Mouse (Mus musculus): ENCODE measurements around the gene Wsb1.
A peak's percentile ranks its signal among the peaks of the same experiment; 100 is the strongest.
"Not testable (repeated sequence)": the region's sequence is repeated elsewhere in the genome, so short reads cannot be mapped to it uniquely, and the experiment has no call there.

Gene Wsb1

DNA sequence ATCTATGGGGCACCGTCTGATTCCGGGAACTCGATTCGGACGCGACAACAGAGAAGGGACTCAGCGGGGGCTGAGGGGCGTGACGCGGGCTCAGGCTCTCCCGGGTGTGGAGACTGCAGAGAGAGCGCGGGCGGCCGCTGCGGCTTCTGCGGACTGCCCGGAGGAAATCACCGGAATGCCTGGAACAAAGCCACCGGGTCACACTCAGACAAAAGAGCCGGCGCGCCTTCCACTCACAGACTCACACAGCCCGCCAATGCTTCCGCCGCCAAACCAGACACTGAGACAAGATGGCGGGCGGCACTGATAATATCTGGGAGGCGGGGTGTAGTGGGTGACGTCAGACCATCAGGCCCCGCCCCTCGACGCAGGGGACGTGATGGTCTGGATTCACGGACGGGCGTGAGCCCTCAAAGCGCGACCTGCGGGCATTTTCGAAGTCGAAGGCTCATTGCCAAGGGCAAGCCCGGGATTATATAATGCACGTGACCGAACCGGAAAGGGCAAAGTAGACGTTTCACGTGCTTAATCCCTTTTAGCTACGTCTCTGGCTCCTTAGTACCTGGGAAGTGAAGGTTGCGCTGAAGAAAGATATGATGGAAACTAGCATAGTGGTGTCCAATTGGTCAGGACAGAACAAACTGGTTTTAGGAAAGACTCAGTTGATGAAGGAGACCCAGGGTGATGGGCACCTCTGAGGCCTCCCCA is at the start of gene Wsb1:
Gene Wsb1, minus strand, starts transcription at position 281 of the 708 bp plus-strand sequence.
- peak; percentile 95 to 96 for DNase-seq (ENCODE audit: low spot score in 2 of 2)

DNA sequence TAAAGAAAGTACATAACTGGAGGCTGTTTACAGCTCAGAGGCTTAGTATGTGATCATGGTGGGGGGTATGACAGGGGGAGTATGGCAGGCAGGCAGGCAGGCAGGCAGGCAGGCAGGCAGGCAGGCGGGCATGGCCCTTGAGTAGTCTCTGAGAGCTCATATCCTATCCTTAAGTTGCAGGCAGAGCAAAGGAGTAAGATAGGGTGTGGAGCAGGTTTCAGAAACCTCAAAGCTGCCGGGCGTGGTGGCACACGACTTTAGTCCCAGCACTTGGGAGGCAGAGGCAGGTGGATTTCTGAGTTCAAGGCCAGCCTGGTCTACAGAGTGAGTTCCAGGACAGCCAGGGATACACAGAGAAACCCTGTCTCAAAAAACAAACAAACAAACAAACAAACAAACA is 49.8 kb upstream of the Wsb1 start:
- DNase-seq (ENCODE audit: low spot score in 2 of 2): not testable (repeated sequence)

DNA sequence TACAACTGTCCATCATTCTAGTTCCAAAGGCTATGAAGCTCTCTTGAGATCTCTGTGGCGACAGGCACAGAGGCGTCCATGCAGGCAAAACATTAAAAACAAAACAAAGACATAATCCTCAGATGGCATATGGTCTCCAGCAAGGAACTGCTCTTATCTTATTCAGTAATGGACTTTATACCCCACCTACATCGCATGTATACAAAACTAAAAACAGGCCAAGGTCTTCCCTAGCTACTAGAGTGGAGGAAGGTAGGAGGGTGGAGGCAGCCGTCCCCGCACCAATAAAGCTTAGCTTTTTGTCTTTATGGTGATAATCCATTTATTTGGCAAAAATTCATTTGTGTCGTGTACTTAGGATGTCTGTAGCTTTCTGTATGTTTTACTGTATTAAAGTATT is 48.6 kb upstream of the Wsb1 start:
- DNase-seq (ENCODE audit: low spot score in 2 of 2): no peak

DNA sequence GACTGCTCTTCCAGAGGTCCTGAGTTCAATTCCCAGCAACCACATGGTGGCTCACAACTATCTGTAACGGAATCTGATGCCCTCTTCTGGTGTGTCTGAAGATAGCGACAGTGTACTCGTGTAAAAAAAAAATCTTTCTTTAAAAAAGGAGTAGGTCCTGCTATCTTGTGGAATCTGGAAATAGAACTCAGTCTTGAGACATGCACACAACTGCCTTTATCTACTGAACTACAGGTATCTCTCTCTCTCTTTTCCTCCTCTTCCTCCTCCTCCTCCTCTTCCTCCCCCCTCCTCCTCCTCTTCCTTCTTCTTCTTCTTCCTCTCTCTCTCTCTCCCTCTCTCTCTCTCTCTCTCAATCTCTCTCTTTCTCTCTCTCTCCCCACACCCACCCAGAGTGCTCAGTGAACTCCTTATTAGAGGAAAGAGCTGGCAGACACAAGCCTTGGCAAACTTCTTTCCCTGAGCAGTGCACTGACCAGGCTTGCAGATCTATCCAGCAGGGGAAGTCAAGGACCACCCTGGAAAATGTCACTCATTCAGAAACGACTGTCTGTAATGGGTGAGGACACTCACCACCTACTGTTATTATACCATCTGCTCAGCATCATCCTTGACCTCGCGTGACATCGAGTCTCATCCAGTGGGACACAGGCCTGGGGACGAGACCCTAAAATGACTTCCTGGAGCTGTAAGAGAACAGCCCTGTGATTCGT is 45.4 kb upstream of the Wsb1 start:
- DNase-seq (ENCODE audit: low spot score in 2 of 2): no peak

DNA sequence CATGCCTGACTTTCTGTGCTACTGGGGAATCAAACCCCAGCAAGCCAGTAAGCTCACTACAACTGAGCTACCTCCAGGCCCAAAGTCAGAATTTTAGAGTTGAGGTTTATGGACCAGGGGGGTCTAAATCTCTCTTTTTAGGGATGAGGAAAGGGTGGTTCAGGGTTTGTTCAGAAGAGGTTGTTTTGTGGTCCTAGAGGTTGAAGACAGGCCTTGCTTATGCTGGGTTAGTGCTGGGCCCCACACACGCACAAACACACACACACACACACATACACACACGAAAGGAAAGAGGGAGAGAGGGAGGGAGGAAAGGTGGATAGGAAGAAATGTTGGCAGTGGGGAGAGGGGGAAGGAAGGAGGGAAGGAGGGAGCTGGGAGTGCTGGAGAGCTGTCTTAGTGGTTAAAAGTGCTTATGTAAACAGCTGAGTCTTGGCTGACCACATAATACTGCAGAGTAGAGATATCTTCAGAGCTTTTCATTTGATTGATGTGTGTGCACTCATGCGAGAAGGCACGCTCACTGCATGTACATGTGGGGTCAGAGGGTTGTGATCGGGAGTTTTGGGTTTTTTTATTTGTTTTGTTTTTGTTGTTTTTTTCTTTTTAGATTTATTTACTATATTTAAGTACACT is 42.5 kb upstream of the Wsb1 start, which contains the start of gene Gm9964:
Gene Gm9964, minus strand, starts transcription at position 51 of the 636 bp plus-strand sequence.
- no peak for DNase-seq (ENCODE audit: low spot score in 2 of 2)

DNA sequence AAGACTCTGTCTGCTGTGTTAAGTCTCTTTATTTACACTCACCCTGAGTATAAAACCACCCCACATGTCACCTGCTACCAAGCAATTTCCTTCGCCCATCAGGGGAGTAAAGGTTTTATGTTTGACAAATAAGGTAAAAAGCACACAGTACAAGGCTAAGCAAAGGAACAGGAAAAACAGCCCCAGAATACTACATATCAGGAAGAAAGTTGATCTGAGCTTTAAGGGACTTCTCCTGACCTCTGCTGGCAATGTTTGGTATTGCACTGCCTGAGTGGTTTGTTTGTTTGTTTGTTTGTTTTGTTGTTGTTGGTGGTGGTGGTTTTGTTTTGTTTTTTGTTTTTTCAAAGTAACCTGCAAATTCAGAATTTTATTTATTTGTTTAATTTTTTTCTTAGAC is 41.7 kb upstream of the Wsb1 start:
- peak in 1 of 2 experiments; percentile 57 for DNase-seq (ENCODE audit: low spot score in 2 of 2)

DNA sequence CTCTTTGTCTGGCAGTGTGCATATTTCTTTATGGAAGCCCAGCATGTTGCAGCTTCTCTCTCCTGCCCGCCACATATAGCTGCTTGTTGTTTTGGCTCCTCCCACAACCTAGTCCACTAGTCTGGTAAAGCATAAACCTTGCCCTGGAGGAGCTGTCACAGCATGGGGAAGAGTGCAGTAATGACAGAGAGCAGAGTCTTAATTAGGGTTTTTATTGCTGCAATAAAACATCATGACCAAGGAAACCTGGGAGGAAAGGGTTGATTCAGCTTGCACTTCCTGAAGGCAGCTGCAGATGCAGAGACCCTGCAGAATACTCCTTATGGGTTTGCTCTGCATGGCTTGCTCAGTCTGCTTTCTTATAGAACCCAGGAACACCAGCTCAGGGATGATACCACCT is 39.5 kb upstream of the Wsb1 start:
- no peak for DNase-seq (ENCODE audit: low spot score in 2 of 2)

DNA sequence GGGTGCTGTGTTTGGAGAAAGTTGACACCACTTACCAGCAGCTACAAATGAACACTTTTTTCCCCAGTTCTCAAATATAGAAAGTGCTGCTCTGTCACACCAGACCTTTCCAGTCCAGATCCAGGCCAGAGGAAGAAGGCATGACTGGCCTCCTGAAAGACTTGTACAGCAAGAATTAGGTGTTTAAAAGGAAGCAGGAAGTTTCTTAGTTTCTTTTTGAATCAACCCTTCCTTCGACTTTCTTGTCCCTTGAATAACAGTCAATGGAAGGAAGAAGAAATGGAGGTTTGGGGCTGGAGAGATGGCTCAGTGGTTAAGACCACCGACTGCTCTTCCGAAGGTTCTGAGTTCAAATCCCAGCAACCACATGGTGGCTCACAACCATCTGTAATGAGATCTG is 38.6 kb upstream of the Wsb1 start:
- DNase-seq (ENCODE audit: low spot score in 2 of 2): no peak

DNA sequence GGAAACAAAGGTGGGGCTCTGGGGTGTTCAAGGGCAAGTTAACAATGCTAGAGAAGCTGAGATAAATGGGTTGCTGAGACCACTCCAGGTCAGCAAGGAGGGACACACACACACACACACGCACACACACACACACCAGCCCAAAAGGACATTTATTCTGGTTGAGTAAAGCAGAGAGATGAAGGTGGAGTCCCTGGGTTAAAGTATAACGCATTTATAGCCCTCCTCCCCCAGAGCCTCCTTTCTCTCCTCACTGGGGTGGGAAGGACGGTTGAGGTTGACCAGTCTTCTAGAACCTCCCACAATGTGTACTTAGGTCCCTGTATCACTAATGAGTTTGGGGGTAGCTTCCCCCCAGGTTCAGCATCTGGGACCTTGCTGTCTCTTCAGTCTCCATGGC is 37.7 kb upstream of the Wsb1 start:
- DNase-seq (ENCODE audit: low spot score in 2 of 2): no peak

DNA sequence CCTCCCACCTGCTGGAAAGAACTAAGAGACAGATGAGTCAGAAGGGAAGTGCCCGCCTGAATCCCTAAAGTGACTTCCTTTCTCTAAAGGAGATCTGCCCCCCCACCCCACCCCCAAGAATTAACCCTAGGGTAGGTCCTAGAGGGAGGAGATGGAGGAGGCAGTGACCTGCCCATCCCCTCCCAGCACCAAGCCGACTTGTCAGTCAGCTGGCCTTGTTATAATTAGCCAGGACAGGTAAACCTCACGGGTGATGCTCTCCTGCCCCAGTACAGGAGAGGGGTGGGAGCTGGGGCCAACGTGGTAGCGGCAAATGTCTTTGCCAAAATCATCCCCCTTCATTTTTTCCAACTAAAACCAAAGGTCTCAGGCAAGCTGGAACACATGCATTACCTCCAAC is 37.2 kb upstream of the Wsb1 start:
- no peak for DNase-seq (ENCODE audit: low spot score in 2 of 2)

DNA sequence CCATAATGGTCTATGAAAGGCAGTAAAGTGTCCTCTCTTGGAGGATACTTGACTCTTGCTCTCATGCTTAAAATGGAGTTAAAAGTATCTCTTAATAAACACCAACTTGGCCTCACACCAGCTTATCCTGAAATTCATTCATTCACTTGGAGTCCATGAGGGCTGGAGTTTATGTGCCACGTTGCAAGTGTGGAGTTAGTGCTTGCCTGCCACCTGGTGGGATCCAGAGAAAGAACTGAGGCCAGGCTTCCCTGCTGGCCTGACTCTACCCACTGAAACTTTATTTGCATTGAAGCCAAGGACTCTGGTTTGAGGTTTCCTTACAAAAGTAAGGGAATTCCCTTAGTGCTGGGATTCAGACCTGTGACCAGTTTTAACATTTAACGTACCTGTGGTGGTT is 36.0 kb upstream of the Wsb1 start:
- peak; percentile 37 to 58 for DNase-seq (ENCODE audit: low spot score in 2 of 2)

DNA sequence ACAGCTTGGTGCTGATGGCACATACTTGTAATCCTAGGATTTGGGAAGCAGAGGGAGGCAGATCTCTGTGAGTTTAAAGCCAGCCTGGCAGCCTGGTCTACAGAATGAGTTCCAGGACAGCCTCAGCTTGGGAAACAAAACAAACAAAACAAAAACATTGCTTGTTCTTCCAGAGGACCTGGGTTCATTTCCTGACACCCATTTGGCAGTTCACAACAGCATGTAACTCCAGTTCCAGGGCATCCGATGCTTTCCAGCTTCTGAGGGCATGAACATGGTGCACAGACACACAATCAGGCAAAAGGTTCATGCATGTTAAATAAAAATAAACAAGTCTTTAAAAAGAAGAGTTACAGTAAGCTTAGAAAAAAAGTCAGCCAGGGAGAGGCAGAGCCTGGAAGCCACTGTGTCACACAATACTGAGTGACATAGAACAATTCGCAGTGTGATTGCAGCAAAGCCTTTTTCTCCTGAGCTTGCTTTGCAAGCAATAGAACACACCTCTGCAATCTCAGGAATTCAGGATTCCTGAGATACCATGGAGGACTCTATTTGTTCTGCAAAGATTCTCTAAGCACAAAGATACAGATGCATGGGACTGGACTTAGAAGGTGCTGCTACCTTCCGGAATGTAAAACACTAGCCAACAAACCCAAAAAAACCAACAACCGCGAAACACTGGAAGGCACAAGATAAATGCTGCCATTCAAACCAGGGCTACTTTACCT is 34.6 kb upstream of the Wsb1 start:
- DNase-seq (ENCODE audit: low spot score in 2 of 2): no peak

DNA sequence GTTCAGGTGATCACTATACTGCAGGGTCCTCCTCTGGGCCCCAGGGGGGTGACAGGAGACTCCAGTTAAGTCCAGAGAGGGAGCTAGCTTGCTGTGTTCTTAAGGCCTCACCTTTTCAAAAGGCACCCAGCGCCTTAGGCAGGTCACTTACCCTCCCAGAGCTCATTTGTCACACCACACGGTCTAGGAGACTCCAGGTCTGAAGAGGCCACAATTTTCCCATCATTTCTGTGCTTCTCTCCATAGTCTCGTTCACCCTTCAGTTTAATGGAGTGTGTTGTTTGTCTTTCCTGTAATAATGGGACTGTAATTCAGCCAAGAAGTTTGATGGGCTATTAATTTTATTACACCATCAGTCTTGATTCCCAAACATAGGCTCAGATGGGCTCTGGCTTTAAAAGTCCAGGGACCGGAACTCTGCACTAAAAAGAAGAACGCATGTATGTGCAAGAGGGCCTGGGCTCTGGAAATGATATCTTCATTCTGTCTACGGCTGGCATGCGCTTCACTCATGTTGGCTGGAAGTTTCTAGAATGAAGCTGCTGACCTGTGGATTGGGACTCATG is 33.9 kb upstream of the Wsb1 start:
- no peak for DNase-seq (ENCODE audit: low spot score in 2 of 2)

DNA sequence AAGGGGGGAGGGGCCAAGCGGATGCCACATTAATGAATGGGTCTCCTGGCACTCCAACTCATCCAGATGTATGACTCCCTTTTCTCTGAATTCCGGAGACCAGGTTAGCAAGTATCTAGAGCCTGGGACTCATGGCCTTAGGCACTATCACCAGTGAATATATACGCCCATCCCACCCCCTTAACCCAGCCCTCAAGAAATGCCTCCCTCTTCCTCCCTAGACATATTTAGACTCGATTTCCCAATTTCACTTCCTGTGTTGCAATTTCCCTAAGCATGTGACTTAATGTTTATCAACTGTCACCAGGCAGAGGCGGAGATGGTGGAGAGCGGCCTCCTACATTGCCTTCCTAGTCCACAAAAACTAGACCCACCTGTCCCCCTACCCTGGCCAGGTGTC is 33.0 kb upstream of the Wsb1 start:
- DNase-seq (ENCODE audit: low spot score in 2 of 2): no peak

DNA sequence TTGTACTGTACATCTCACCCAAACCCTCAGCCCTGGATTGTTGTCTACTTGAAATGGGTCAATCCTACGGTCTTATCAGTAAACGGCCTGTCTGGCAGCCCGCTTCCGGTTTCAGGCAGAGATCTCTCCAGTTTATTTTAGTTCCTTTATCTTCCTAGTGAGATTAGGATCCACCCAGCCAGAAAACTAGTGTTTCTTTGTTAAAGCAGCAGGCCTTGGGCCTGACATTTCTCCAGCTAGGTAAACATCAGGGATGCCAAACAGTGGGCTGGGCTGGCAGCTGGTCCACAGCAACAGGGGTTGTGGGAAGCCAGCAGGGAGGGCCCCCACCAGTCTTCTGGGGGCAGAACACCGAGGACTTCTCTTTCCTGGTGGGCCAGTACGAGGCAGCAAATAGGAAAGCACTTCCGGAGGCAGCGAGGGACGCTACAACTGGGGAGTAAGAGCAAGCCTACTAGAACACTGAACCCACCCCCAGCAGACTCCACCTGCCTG is 31.9 kb upstream of the Wsb1 start:
- DNase-seq (ENCODE audit: low spot score in 2 of 2): peak in 1 of 2 experiments; percentile 28

DNA sequence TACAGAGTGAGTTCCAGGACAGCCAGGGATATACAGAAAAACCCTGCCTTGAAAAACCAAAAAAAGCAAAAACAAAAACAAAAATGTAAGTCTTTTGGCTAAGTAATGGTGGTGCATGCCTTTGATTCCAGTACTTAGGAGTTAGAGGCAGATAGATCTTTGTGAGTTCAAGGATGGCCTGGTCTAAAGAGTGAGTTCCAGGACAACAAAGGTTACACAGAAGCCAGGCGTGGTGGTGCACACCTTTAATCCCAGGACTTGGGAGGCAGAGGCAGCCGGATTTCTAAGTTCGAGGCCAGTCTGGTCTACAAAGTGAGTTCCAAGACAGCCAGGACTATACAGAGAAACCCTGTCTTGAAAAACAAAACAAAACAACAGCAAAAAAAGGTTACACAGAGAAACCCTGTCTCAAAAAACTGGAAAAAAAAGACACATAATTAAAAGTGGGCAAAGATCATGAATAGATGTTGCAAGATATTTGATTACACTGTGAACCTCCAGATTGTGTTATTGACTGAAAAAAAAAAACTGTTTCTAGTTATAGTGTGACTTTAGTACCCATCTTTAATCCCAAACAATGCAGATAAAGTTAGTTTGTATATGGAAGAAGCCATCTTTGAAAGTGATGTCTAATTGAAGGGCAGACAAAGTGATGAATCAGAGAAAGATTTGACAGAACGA is 29.0 kb upstream of the Wsb1 start:
- DNase-seq (ENCODE audit: low spot score in 2 of 2): no peak

DNA sequence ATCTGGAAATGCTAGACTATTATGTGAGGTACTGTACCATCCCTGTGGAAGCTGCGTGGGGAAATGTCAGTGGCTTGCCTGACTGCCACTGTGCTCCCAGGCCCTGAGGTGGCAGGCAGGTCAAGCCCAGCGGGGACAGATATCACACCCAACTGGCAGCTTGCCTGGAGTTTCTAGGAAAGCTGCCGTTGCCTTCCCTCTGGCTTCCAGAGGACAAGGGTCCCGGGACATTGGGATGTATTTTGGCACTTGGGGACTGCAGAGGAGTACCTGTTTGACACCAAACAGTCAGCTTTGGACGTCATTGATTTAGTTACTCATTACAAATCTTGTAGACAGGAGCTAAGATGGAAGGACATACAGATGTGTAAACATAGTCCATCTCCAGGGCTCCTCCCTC is 26.9 kb upstream of the Wsb1 start:
- no peak for DNase-seq (ENCODE audit: low spot score in 2 of 2)

DNA sequence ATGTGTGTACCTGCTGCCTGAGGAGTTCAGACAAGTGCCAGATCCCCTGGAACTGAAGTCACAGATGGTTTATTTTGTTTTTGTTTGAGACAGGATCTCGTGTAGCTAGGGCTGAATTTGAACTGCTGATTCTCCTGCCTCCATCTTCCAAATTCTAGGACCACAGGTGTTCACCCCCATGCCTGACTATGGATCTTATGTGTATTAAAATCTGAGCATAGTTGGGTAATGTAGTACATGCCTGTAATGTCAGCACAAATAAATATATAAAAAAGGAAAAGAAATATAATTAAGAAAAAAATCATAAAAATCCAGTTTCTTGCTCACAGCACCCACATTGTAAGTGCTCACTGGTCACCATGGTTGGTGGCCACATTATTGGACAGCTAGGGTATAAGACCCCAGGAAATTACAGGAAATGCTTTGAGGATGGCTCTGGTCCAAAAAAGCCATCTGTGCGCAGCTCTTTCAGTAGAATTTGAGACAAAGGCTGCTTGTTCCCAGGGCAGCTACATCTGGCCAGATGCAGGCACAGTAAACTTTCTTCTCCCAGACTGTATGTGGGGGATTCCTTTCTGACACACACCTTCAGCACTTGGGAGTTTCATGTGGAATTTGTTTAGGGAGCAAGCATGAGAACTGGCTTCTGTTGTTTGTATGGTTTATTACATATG is 25.4 kb upstream of the Wsb1 start:
- DNase-seq (ENCODE audit: low spot score in 2 of 2): no peak

DNA sequence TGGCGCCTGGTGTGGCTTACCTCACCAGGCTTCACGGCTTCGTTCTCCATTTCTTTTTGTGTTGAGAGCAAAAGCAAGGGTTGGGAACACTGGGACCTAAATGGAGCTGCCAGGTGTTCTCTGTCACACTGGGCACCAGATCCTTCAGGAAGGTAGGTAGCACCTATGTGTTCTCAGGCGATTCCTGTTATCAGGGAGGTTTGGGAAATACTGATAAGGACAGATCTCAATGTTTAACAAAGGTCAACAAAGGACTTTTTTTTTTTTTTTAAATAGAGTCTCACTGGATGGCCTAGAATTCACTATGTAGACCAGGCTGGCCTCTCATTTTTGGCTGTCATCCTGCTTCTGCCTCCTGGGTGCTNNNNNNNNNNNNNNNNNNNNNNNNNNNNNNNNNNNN is 19.3 kb upstream of the Wsb1 start:
- DNase-seq (ENCODE audit: low spot score in 2 of 2): no peak

DNA sequence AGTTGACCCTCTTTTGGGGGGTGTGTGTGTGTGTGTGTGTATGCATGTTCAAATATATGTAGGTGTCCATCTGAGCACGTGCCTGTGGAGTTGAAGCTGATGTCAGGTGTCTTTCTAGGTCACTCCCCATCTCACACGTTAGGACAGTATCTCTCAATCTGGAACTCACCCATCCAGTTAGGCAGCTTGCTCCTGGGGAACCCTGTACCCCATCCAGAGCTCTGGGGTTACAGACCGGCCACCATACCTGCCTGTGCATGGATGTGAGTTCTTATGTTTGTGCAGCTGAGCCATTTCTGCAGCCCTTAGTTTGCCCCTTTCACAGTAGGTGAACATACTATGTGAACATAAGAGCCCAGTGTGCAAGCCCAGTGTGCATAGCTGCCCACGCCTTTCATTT is 18.6 kb upstream of the Wsb1 start:
- no peak for DNase-seq (ENCODE audit: low spot score in 2 of 2)

DNA sequence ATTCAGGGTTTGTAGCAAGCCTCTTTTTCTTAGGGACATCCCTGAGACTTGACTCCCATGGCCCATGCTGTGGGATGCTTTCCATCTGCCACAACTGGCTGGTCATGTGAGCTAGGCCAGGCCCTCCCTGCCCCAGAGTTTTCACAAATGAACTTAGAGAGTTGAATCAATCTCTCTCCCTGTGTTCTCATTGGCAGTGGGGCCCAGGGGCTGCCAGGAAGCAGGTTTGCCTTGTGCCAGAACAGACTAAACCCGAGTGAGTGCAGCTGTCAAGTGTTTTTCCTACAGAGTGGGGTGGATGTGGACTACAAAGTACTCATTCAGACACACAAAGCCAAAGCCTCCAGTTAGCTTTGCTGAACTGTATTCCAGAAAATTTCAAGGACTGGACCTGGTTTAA is 12.7 kb upstream of the Wsb1 start:
- peak; percentile 70 to 72 for DNase-seq (ENCODE audit: low spot score in 2 of 2)

Data from right cerebral cortex, postnatal 10 days (tissue).